Mouse (Mus musculus): Measurements from ENCODE around the gene Mrgprd. TPM values are rescaled to one million over a fixed set of nuclear protein-coding genes. Genes with fewer than 3 reads are reported as not detected.
A peak's percentile ranks its signal among the peaks of the same experiment; 100 is the strongest.

The Mrgprd gene
- polyA plus RNA-seq (2015; fragmentation: Nextera tagmentation; extraction: Ambion mirVana), result not detected in 2 replicates

GRCm38 (mm10) chr7:145314785-145315411, at the start of gene Mrgprd:
Mrgprd (plus strand) TSS chr7:145314835.
- 76% methylated on average over 6 of the region's 6 CpGs for WGBS (ENCODE audit: insufficient replicate concordance)
- Histone ChIP-seq H3K4me1 (replicated peaks) (no peaks in the 10 kb centered on the region), H3K4me3 (replicated peaks) (no peak within 1 kb of the TSS), H3K4me2 (no peak within 1 kb of the TSS), H3K27me3 (0 out of 2 replicates have a peak, but pooled peaks cover 5% of the 10 kb centered on the region), H3K36me3 (no peaks in the 10 kb centered on the region), H3K9me3 (replicated peaks) (no peaks in the 10 kb centered on the region), H3K9ac (no peak within 1 kb of the TSS), H3K27ac (no peak within 1 kb of the TSS)
- DNase-seq (no peak), ATAC-seq (ENCODE audit: low read depth) (no peak)

- Histone ChIP-seq H3K36me3 (peaks cover 24% of the 10 kb centered on the region), H3K9me3 (replicated peaks) (no peaks in the 10 kb centered on the region), H3K9ac (no peak overlapping the region), H3K4me1 (replicated peaks) (0 out of 2 replicates have a peak, but pooled peaks cover 4% of the 10 kb centered on the region), H3K4me2 (no peak overlapping the region), H3K27me3 (no peaks in the 10 kb centered on the region), H3K4me3 (replicated peaks) (no peak overlapping the region), H3K27ac (no peak overlapping the region)
- ATAC-seq (ENCODE audit: low read depth) (no peak), DNase-seq (no peak)
- 65% methylated on average over 2 of the region's 2 CpGs for WGBS (ENCODE audit: insufficient replicate concordance)
Observed at GRCm38 (mm10) chr7:145266011-145266410, 48.6 kb upstream of the Mrgprd start.

GRCm38 (mm10) chr7:145268890-145269289, 45.7 kb upstream of the Mrgprd start:
- Histone ChIP-seq H3K4me2 (no peak overlapping the region), H3K27me3 (no peaks in the 10 kb centered on the region), H3K4me1 (replicated peaks) (0 out of 2 replicates have a peak, but pooled peaks cover 4% of the 10 kb centered on the region), H3K9ac (no peak overlapping the region), H3K4me3 (replicated peaks) (no peak overlapping the region), H3K36me3 (peaks cover 38% of the 10 kb centered on the region), H3K27ac (no peak overlapping the region), H3K9me3 (replicated peaks) (no peaks in the 10 kb centered on the region)
- 55% methylated on average over 7 of the region's 7 CpGs for WGBS (ENCODE audit: insufficient replicate concordance)
- no peak for ATAC-seq (ENCODE audit: low read depth)
- DNase-seq, result no peak

DNA sequence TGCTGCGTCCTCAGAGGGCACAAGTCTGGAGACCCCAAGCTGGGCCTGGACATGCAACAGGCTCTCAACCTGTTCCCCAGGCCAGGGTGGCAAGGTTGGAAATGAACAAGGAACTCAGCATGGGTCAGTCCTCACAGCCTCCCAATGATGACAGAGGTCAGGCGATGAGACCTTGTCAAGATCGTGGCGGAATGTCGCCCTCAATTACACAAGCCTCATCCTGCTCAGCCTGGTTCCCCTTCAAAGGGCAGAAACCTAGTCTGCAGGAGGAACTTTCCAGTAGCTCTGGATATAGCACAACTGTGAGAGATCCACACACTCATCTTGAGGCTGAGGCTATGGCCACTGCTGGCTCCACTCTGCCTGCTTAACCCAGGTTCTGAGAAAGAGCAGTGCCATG, 43.7 kb upstream of the Mrgprd start:
- H3K27ac ChIP-seq, result no peak overlapping the region
- ATAC-seq (ENCODE audit: low read depth), result no peak; the same call in 1 of the 2 replicates
- no peak overlapping the region for H3K4me2 ChIP-seq
- WGBS (ENCODE audit: insufficient replicate concordance), result 83% methylated on average over 5 of the region's 5 CpGs
- no peak for DNase-seq
- H3K9ac ChIP-seq, result no peak overlapping the region
- H3K36me3 ChIP-seq, result peaks cover 46% of the 10 kb centered on the region
- H3K27me3 ChIP-seq, result no peaks in the 10 kb centered on the region
- no peak overlapping the region for H3K4me3 ChIP-seq (replicated peaks)
- 0 out of 2 replicates have a peak, but pooled peaks cover 4% of the 10 kb centered on the region for H3K4me1 ChIP-seq (replicated peaks)
- H3K9me3 ChIP-seq (replicated peaks), result no peaks in the 10 kb centered on the region

DNA sequence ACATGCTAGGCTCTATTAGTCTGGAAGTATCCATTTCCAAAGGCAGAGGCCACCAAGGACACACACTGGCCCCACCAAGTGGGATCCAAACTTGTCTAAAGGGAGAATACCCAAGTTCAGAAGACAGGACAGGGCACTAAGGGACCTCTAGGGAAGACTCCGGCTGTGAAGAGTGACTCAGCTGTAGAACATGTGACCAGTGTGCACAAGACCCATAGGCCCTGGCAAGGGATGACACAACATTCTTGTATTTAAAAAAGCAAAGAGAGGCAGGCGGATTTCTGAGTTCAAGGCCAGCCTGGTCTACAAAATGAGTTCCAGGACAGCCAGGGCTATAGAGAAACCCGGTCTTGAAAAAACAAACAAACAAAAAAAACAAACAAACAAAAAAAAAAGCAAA, 39.1 kb upstream of the Mrgprd start:
- Histone ChIP-seq H3K9ac (no peak overlapping the region), H3K4me3 (replicated peaks) (no peak overlapping the region), H3K27ac (no peak overlapping the region), H3K4me2 (no peak overlapping the region), H3K9me3 (replicated peaks) (no peaks in the 10 kb centered on the region), H3K36me3 (peaks cover 47% of the 10 kb centered on the region), H3K4me1 (replicated peaks) (no peaks in the 10 kb centered on the region), H3K27me3 (no peaks in the 10 kb centered on the region)
- DNase-seq, result no peak
- no peak for ATAC-seq (ENCODE audit: low read depth)
- WGBS (ENCODE audit: insufficient replicate concordance), result 66% methylated on average over 3 of the region's 3 CpGs

DNA sequence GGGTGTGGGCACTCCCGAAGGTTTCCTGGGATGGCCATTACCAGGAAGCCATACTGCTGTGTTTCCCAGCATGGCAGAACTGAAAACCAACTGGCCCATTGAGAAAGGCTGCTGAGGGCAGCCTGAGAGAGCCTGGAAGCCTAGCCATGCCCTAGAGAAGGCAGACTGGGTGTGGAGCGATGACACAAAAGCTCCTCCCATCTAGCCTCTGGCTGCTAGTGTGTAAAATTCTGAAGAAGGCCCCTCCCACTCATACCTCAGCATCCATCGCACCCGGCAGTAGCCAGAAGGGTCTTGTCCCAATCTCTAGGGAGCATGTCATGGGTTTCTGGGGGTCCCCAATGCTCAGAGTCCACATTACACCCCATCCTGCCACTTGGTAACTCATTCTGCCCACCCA, 33.2 kb upstream of the Mrgprd start:
- Histone ChIP-seq H3K27me3 (no peaks in the 10 kb centered on the region), H3K4me2 (no peak overlapping the region), H3K4me3 (replicated peaks) (no peak overlapping the region), H3K36me3 (peaks cover 18% of the 10 kb centered on the region), H3K27ac (no peak overlapping the region), H3K9ac (no peak overlapping the region), H3K4me1 (replicated peaks) (peaks cover 25% of the 10 kb centered on the region), H3K9me3 (replicated peaks) (no peaks in the 10 kb centered on the region)
- DNase-seq, result no peak
- 67% methylated on average over 4 of the region's 4 CpGs for WGBS (ENCODE audit: insufficient replicate concordance)
- ATAC-seq (ENCODE audit: low read depth), result no peak

GRCm38 (mm10) chr7:145283041-145283440, 31.6 kb upstream of the Mrgprd start:
- WGBS (ENCODE audit: insufficient replicate concordance), result 35% methylated on average over 4 of the region's 4 CpGs
- Histone ChIP-seq H3K9me3 (replicated peaks) (no peaks in the 10 kb centered on the region), H3K4me1 (replicated peaks) (peaks cover 29% of the 10 kb centered on the region), H3K4me3 (replicated peaks) (peak overlapping the region; percentile 64), H3K27ac (no peak overlapping the region), H3K36me3 (peaks cover 17% of the 10 kb centered on the region; the same call in 1 of the 2 replicates), H3K9ac (peak overlapping the region; percentile 69), H3K27me3 (no peaks in the 10 kb centered on the region), H3K4me2 (peak overlapping the region; percentile 74)
- ATAC-seq (ENCODE audit: low read depth) (no peak), DNase-seq (no peak)

DNA sequence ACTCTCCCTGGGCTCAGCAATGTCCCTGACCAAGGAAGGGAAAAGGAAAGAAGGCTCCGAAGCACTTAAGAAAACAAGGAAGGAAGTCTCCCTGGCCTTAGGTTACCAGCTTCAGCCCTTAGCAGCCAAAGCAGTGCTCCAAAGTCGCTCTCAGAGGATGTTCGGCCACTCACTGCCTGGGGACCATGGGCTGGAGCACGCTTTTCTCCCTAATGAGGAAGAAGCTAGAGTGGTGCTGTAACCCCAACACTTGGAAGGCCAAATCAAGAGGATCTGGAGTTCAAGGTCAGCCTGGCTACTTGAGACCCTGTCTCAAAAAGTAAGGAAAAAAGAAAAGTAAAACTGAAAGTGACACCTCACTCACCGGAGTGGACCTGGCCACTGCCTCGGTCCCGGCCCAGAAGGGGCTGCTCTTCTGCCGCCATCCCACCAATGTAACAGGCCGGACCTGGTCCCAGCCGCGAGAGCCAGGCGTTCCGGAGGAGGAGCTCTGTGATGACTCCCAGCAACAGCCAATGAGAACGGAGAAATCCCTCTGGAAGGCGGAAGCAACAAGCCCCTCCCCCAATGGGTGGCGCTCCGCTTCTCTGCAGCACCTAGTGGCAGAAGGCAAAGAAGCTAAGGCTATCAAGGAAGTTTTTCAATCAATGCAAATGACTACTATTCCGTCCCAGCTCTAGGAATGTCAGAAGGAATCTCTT, 31.0 kb upstream of the Mrgprd start, which contains the start of gene Tpcn2:
Gene Tpcn2 (minus strand): TSS at position 525 of the 701 bp plus-strand sequence.
- peak within 1 kb of the TSS; percentile 64 for H3K4me3 ChIP-seq (replicated peaks)
- no peaks in the 10 kb centered on the region for H3K9me3 ChIP-seq (replicated peaks)
- peak within 1 kb of the TSS; percentile 69 for H3K9ac ChIP-seq
- DNase-seq (peak; percentile 87), ATAC-seq (ENCODE audit: low read depth) (peak; percentile 86)
- H3K4me1 ChIP-seq (replicated peaks), result peaks cover 29% of the 10 kb centered on the region
- H3K27me3 ChIP-seq, result no peaks in the 10 kb centered on the region
- WGBS (ENCODE audit: insufficient replicate concordance), result under 1% methylated on average over 18 of the region's 18 CpGs
- peak within 1 kb of the TSS; percentile 74 for H3K4me2 ChIP-seq
- no peak within 1 kb of the TSS for H3K27ac ChIP-seq
- H3K36me3 ChIP-seq, result peaks cover 12% of the 10 kb centered on the region; the same call in 1 of the 2 replicates

DNA sequence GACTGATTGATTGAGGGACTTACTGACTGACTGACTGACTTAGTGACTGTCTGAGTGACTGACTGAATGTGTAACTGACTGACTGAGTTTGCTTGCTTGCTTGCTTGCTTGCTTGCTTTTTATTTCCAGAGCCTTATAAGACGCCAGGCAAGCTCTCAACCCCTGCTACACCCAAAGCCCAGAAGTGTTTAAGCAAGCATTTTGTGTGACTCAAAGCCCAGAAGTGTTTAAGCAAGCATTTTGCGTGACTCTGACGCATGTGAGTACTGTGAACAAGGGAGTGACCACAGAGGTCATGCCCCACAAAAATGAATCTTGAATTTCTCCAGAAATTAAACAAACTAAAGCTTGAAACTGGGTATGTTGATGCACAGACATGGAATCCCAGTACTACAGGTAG, 30.3 kb upstream of the Mrgprd start:
- H3K4me1 ChIP-seq (replicated peaks), result peaks cover 29% of the 10 kb centered on the region
- no peak overlapping the region for H3K9ac ChIP-seq
- no peak overlapping the region for H3K27ac ChIP-seq
- peak overlapping the region; percentile 74 for H3K4me2 ChIP-seq
- H3K27me3 ChIP-seq, result no peaks in the 10 kb centered on the region
- 54% methylated on average over 3 of the region's 3 CpGs for WGBS (ENCODE audit: insufficient replicate concordance)
- DNase-seq, result no peak
- H3K4me3 ChIP-seq (replicated peaks), result 0 out of 2 replicates have a peak overlapping the region, but pooled peaks have one; percentile 64
- H3K36me3 ChIP-seq, result peaks cover 6% of the 10 kb centered on the region; the same call in 1 of the 2 replicates
- ATAC-seq (ENCODE audit: low read depth), result 0 out of 2 replicates have a peak, but pooled peaks have one; percentile 1
- H3K9me3 ChIP-seq (replicated peaks), result no peaks in the 10 kb centered on the region

DNA sequence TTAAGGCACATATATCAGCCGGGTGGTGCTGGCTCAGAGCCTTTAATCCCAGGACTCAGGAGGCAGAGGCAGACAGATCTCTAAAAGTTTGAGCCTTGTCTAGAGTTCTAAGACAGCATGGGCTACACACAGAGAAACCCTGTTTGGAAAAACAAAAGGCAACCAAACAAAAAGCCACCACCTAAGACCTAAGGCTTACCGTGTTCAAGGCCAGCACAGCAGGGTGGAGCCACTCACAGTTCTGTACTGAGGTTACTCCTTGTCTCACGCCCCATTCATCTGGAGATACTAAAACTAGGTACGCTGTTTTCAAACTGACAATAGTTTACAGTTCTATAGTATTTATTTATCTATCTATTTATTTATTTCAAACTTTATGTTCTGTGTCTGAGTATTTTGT, 29.2 kb upstream of the Mrgprd start:
- peaks cover 2% of the 10 kb centered on the region; the same call in 1 of the 2 replicates for H3K27me3 ChIP-seq

GRCm38 (mm10) chr7:145287410-145287809, 27.2 kb upstream of the Mrgprd start:
- H3K4me3 ChIP-seq (replicated peaks), result no peak overlapping the region
- peaks cover 17% of the 10 kb centered on the region for H3K4me1 ChIP-seq (replicated peaks)
- ATAC-seq (ENCODE audit: low read depth), result no peak
- no peaks in the 10 kb centered on the region for H3K36me3 ChIP-seq
- H3K27ac ChIP-seq, result no peak overlapping the region
- WGBS (ENCODE audit: insufficient replicate concordance), result 36% methylated on average over 6 of the region's 6 CpGs
- peaks cover 3% of the 10 kb centered on the region; the same call in 1 of the 2 replicates for H3K27me3 ChIP-seq
- no peak for DNase-seq
- no peak overlapping the region for H3K9ac ChIP-seq
- no peaks in the 10 kb centered on the region for H3K9me3 ChIP-seq (replicated peaks)
- no peak overlapping the region for H3K4me2 ChIP-seq

More for the DNA sequence above, 29.2 kb upstream of the Mrgprd start:
- no peaks in the 10 kb centered on the region for H3K36me3 ChIP-seq
- H3K27ac ChIP-seq, result no peak overlapping the region
- H3K4me3 ChIP-seq (replicated peaks), result no peak overlapping the region
- no peak overlapping the region for H3K4me2 ChIP-seq
- 66% methylated on average over 4 of the region's 4 CpGs for WGBS (ENCODE audit: insufficient replicate concordance)
- DNase-seq (no peak), ATAC-seq (ENCODE audit: low read depth) (no peak)
- H3K4me1 ChIP-seq (replicated peaks), result peaks cover 29% of the 10 kb centered on the region
- H3K9me3 ChIP-seq (replicated peaks), result no peaks in the 10 kb centered on the region
- H3K9ac ChIP-seq, result no peak overlapping the region
